Mouse (Mus musculus) ES-Bruce4 (cell line): ENCODE measurements at regions not wholly inside any gene's neighbourhood (a gene's known extent, or its start where the extent isn't known, plus 50 kb on each side); places are given as distances from the start of the nearest gene placed in this dataset.

Experiments used
- CTCF ChIP-seq: IDR thresholded peaks from one replicate; pipeline ENCODE4 v1.8.1; 2011; ENCODE audit warnings: low read depth, low read length
- POLR2A ChIP-seq: IDR thresholded peaks from one replicate; pipeline ENCODE4 v1.8.1; 2011; ENCODE audit warnings: low read length; ENCODE audit not compliant: insufficient read depth

DNA sequence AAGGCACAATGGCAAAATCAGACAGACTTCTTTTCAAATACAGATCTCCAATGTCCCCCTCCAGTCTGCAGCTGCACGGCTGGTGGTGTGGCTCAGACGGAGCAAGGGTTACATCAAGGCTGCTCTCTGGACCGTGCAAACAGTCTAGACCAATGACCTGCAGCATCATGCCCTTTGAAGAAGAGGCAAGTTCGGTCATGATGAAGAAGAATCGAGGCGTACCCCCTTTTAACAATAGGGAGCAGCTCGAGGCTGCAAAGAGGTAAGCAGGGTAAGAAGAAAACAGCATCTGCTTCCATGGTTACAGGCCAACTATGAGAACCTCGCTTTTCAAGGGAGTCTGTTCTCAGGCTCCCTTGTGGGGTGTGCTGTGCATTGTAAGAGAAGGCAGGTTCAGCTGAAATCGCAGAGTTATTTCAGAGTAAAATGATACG lies 180.3 kb downstream of the Gm11146 start:
- TF ChIP-seq CTCF (no peak), POLR2A (no peak)
